Mouse (Mus musculus): ENCODE data around the gene BC017158.

The BC017158 gene

DNA sequence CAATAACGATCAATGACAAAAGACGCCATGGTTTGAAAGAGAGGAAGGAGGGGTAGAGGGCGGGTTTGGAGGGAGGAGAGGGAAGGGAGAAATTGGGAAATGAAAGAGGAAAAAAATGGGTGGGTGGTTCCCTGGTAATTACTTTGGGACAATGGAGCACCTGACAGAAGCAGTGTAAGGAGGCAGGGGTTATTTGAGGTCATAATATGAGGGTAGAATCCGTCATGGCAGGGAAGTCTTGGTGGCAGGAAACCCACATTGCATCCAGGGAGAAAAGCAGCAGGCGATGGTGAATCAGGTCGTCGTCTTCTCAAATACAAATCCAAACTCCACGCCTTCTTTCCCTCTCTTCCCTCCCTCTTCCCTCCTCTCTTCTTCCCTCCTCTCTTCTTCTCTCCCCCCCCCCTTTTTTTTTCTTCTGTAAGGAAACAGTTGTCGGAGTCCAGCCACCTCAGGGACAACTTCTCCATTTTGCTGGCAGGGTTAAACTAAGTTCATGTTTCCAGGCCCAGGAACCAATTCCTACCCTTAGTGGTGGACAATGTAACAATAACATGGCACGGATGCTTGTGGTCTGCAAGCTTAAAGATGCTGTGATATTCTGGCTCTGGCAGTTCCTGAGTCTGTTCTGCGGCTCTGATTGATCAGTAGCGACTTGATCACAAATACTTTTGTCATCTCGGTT, 14.5 kb upstream of the BC017158 start:
- H3K4me1 ChIP-seq (replicated peaks; ENCODE audit: low read depth, low read length) = peaks cover 8% of the 10 kb centered on the region
- H3K27me3 ChIP-seq (ENCODE audit: insufficient read depth, low read length) = peaks cover 24% of the 10 kb centered on the region
- TF ChIP-seq POU5F1 (IDR thresholded peaks at IDR 0.05; ENCODE audit: borderline replicate concordance, low read length) = no peak
- TF ChIP-seq CTCF (conservative IDR thresholded peaks at IDR 0.05; ENCODE audit: low read length) = no peak
- TF ChIP-seq NANOG (IDR thresholded peaks at IDR 0.05; ENCODE audit: borderline replicate concordance, low read length) = no peak
- no peaks in the 10 kb centered on the region for H3K36me3 ChIP-seq (ENCODE audit: insufficient read depth, low read length)
- H3K4me3 ChIP-seq (replicated peaks; ENCODE audit: low read length) = no peak overlapping the region
- no peaks in the 10 kb centered on the region for H3K9me3 ChIP-seq (ENCODE audit: low read length)

- peaks cover 24% of the 10 kb centered on the region for H3K27me3 ChIP-seq (ENCODE audit: insufficient read depth, low read length)
- peaks cover 2% of the 10 kb centered on the region for H3K4me1 ChIP-seq (replicated peaks; ENCODE audit: low read depth, low read length)
- no peak overlapping the region for H3K4me3 ChIP-seq (replicated peaks; ENCODE audit: low read length)
- H3K36me3 ChIP-seq (ENCODE audit: insufficient read depth, low read length) = no peaks in the 10 kb centered on the region
- no peak for TF ChIP-seq POU5F1 (IDR thresholded peaks at IDR 0.05; ENCODE audit: borderline replicate concordance, low read length)
- TF ChIP-seq CTCF (conservative IDR thresholded peaks at IDR 0.05; ENCODE audit: low read length) = no peak
- TF ChIP-seq NANOG (IDR thresholded peaks at IDR 0.05; ENCODE audit: borderline replicate concordance, low read length) = no peak
- H3K9me3 ChIP-seq (ENCODE audit: low read length) = no peaks in the 10 kb centered on the region
Measured at GRCm38 (mm10) chr7:128311811-128312210, 13.8 kb upstream of the BC017158 start.

DNA sequence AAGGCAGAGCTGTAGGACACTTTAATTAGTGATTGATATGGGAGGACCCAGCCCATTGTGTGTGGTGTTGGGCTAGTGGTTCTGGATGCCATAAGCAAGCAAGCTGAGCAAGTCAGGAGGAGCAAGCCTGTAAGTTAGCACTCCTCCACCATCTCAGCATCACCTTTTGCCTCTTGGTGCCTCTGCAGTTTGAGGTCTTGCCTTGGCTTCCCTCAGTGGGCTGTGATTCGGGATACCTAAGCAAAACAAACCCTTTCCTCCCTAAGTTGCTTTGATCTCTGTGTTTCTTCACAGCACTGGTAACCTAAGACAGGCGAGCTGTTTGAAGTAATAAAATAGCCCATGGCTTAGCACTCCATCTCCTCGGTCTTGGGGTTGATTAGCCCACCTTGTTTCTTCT, 13.3 kb upstream of the BC017158 start:
- Histone ChIP-seq H3K4me1 (replicated peaks; ENCODE audit: low read depth, low read length) (no peaks in the 10 kb centered on the region), H3K9me3 (ENCODE audit: low read length) (no peaks in the 10 kb centered on the region), H3K36me3 (ENCODE audit: insufficient read depth, low read length) (no peaks in the 10 kb centered on the region), H3K4me3 (replicated peaks; ENCODE audit: low read length) (no peak overlapping the region), H3K27me3 (ENCODE audit: insufficient read depth, low read length) (peaks cover 24% of the 10 kb centered on the region)
- TF ChIP-seq CTCF (conservative IDR thresholded peaks at IDR 0.05; ENCODE audit: low read length) = no peak
- no peak for TF ChIP-seq NANOG (IDR thresholded peaks at IDR 0.05; ENCODE audit: borderline replicate concordance, low read length)
- no peak for TF ChIP-seq POU5F1 (IDR thresholded peaks at IDR 0.05; ENCODE audit: borderline replicate concordance, low read length)

DNA sequence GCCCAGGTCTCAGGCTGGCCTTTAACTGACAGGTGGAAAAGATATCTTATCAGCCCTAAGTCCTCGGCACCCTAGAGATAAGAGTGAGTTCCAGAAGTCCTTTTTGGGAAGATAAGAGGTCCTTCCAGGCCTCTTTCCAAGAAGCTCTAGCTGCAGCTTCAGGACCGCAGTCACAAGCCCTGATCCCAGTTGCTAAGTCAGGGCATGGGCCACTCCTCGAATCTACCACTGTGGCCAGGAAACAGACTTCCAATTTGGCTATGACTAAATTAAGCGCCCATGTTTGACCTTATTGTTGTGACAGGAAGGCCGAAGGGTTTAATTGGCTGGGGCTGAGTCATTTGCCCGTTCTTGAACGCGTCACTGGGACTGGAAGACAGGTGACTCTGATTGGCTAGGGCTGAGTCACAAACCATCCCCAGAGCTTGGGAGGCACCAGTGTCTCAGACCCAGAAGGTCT, 12.3 kb upstream of the BC017158 start:
- no peaks in the 10 kb centered on the region for H3K9me3 ChIP-seq (ENCODE audit: low read length)
- TF ChIP-seq CTCF (conservative IDR thresholded peaks at IDR 0.05; ENCODE audit: low read length) (no peak), NANOG (IDR thresholded peaks at IDR 0.05; ENCODE audit: borderline replicate concordance, low read length) (no peak), POU5F1 (IDR thresholded peaks at IDR 0.05; ENCODE audit: borderline replicate concordance, low read length) (no peak)

DNA sequence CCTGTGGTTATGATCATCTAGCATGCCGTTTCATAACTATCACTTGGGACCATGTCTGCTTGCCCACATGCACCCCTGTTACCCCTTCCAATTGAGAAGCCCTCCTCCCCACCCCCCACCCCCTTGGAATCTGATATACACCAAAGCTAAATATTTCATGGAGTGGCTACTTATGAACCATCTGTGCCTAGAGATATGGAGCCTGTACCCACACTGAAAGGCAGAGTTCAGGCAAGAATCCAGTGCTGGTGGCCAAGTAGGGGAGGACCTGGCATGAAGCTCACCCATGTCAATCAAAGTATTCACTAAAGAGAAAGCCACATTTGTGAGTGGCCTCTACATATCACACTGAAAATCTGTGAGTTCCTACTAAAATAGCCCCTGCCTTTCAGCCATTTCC, 11.8 kb upstream of the BC017158 start:
- TF ChIP-seq CTCF (conservative IDR thresholded peaks at IDR 0.05; ENCODE audit: low read length) (no peak), POU5F1 (IDR thresholded peaks at IDR 0.05; ENCODE audit: borderline replicate concordance, low read length) (no peak), NANOG (IDR thresholded peaks at IDR 0.05; ENCODE audit: borderline replicate concordance, low read length) (no peak)
- Histone ChIP-seq H3K4me3 (replicated peaks; ENCODE audit: low read length) (no peak overlapping the region), H3K27me3 (ENCODE audit: insufficient read depth, low read length) (peaks cover 22% of the 10 kb centered on the region), H3K36me3 (ENCODE audit: insufficient read depth, low read length) (no peaks in the 10 kb centered on the region), H3K4me1 (replicated peaks; ENCODE audit: low read depth, low read length) (peaks cover 1% of the 10 kb centered on the region; the same call in 1 of the 2 replicates), H3K9me3 (ENCODE audit: low read length) (no peaks in the 10 kb centered on the region)

More for the DNA sequence above, 12.3 kb upstream of the BC017158 start:
- H3K36me3 ChIP-seq (ENCODE audit: insufficient read depth, low read length) = no peaks in the 10 kb centered on the region
- peaks cover 24% of the 10 kb centered on the region for H3K27me3 ChIP-seq (ENCODE audit: insufficient read depth, low read length)
- H3K4me1 ChIP-seq (replicated peaks; ENCODE audit: low read depth, low read length) = no peaks in the 10 kb centered on the region
- no peak overlapping the region for H3K4me3 ChIP-seq (replicated peaks; ENCODE audit: low read length)

GRCm38 (mm10) chr7:128309216-128309615, 11.2 kb upstream of the BC017158 start:
- no peak for TF ChIP-seq NANOG (IDR thresholded peaks at IDR 0.05; ENCODE audit: borderline replicate concordance, low read length)
- Histone ChIP-seq H3K36me3 (ENCODE audit: insufficient read depth, low read length) (no peaks in the 10 kb centered on the region), H3K27me3 (ENCODE audit: insufficient read depth, low read length) (peaks cover 22% of the 10 kb centered on the region), H3K9me3 (ENCODE audit: low read length) (no peaks in the 10 kb centered on the region), H3K4me3 (replicated peaks; ENCODE audit: low read length) (no peak overlapping the region), H3K4me1 (replicated peaks; ENCODE audit: low read depth, low read length) (peaks cover 4% of the 10 kb centered on the region; the same call in 1 of the 2 replicates)

GRCm38 (mm10) chr7:128307851-128308250, 9.9 kb upstream of the BC017158 start:
- Histone ChIP-seq H3K36me3 (ENCODE audit: insufficient read depth, low read length) (no peaks in the 10 kb centered on the region), H3K27me3 (ENCODE audit: insufficient read depth, low read length) (peaks cover 16% of the 10 kb centered on the region; the same call in 1 of the 2 replicates), H3K4me1 (replicated peaks; ENCODE audit: low read depth, low read length) (peaks cover 4% of the 10 kb centered on the region; the same call in 1 of the 2 replicates), H3K4me3 (replicated peaks; ENCODE audit: low read length) (no peak overlapping the region), H3K9me3 (ENCODE audit: low read length) (no peaks in the 10 kb centered on the region)
- no peak for TF ChIP-seq POU5F1 (IDR thresholded peaks at IDR 0.05; ENCODE audit: borderline replicate concordance, low read length)
- no peak for TF ChIP-seq NANOG (IDR thresholded peaks at IDR 0.05; ENCODE audit: borderline replicate concordance, low read length)
- TF ChIP-seq CTCF (conservative IDR thresholded peaks at IDR 0.05; ENCODE audit: low read length) = no peak

- H3K4me1 ChIP-seq (replicated peaks; ENCODE audit: low read depth, low read length) = peaks cover 4% of the 10 kb centered on the region; the same call in 1 of the 2 replicates
- H3K9me3 ChIP-seq (ENCODE audit: low read length) = no peaks in the 10 kb centered on the region
- H3K36me3 ChIP-seq (ENCODE audit: insufficient read depth, low read length) = no peaks in the 10 kb centered on the region
- no peak for TF ChIP-seq NANOG (IDR thresholded peaks at IDR 0.05; ENCODE audit: borderline replicate concordance, low read length)
- no peak for TF ChIP-seq POU5F1 (IDR thresholded peaks at IDR 0.05; ENCODE audit: borderline replicate concordance, low read length)
- TF ChIP-seq CTCF (conservative IDR thresholded peaks at IDR 0.05; ENCODE audit: low read length) = no peak; the same call in 1 of the 2 replicates
- peaks cover 6% of the 10 kb centered on the region for H3K27me3 ChIP-seq (ENCODE audit: insufficient read depth, low read length)
- H3K4me3 ChIP-seq (replicated peaks; ENCODE audit: low read length) = no peak overlapping the region
Measured at GRCm38 (mm10) chr7:128304907-128305306, 6.9 kb upstream of the BC017158 start.

Measured in E14TG2a.4 (cell line).